Mouse (Mus musculus) cerebellum, postnatal 36 days (tissue): Measurements from ENCODE around the gene Lamb1.

Experiments
- DNase-seq, 2 experiments: peaks; one replicate each; pipeline ENCODE4 v3.0.0; 2021 to 2022; ENCODE audit warnings: mixed read lengths in 2 of 2

Lamb1 gene

GRCm38 (mm10) chr12:31265005-31265721 is at the start of gene Lamb1:
Gene Lamb1 (plus strand): TSS chr12:31265234.
- peak in 1 of 2 experiments; percentile 8 for DNase-seq

- no peak for DNase-seq
Observed at GRCm38 (mm10) chr12:31217232-31217631, 47.8 kb upstream of the Lamb1 start.

GRCm38 (mm10) chr12:31218774-31219173 is 46.3 kb upstream of the Lamb1 start:
- no peak for DNase-seq

GRCm38 (mm10) chr12:31221522-31221921 is 43.5 kb upstream of the Lamb1 start:
- no peak for DNase-seq

- no peak for DNase-seq
Observed at GRCm38 (mm10) chr12:31222282-31222681, 42.8 kb upstream of the Lamb1 start.

- DNase-seq = no peak
Observed at GRCm38 (mm10) chr12:31222741-31223140, 42.3 kb upstream of the Lamb1 start.

- DNase-seq = no peak
Observed at GRCm38 (mm10) chr12:31225451-31225850, 39.6 kb upstream of the Lamb1 start.

- DNase-seq = no peak
Observed at GRCm38 (mm10) chr12:31227167-31227566, 37.9 kb upstream of the Lamb1 start.

- no peak for DNase-seq
Observed at GRCm38 (mm10) chr12:31228878-31229277, 36.2 kb upstream of the Lamb1 start.

- no peak for DNase-seq
Observed at GRCm38 (mm10) chr12:31232635-31233034, 32.4 kb upstream of the Lamb1 start.

- no peak for DNase-seq
Observed at GRCm38 (mm10) chr12:31235018-31235417, 30.0 kb upstream of the Lamb1 start.

GRCm38 (mm10) chr12:31236861-31237595 is 28.0 kb upstream of the Lamb1 start:
- DNase-seq = peak; percentile 9 to 10

- DNase-seq = no peak
Observed at GRCm38 (mm10) chr12:31239031-31239583, 25.9 kb upstream of the Lamb1 start.

GRCm38 (mm10) chr12:31239798-31240197 is 25.2 kb upstream of the Lamb1 start:
- DNase-seq = no peak

- DNase-seq = no peak
Observed at GRCm38 (mm10) chr12:31240470-31240869, 24.6 kb upstream of the Lamb1 start, which contains the start of gene Gm6993. Gene Gm6993 (plus strand): TSS chr12:31240770.

GRCm38 (mm10) chr12:31241595-31242342 is 23.3 kb upstream of the Lamb1 start:
- no peak for DNase-seq

- DNase-seq = no peak
Observed at GRCm38 (mm10) chr12:31244001-31244400, 21.0 kb upstream of the Lamb1 start.

- no peak for DNase-seq
Observed at GRCm38 (mm10) chr12:31244691-31245090, 20.3 kb upstream of the Lamb1 start.

- DNase-seq = no peak
Observed at GRCm38 (mm10) chr12:31246153-31246552, 18.9 kb upstream of the Lamb1 start.

- DNase-seq = no peak
Observed at GRCm38 (mm10) chr12:31246615-31247014, 18.4 kb upstream of the Lamb1 start.

GRCm38 (mm10) chr12:31248165-31248564 is 16.9 kb upstream of the Lamb1 start:
- DNase-seq = no peak

GRCm38 (mm10) chr12:31248681-31249080 is 16.4 kb upstream of the Lamb1 start:
- DNase-seq = no peak

- no peak for DNase-seq
Observed at GRCm38 (mm10) chr12:31252259-31252658, 12.8 kb upstream of the Lamb1 start.
